Mouse (Mus musculus) embryonic facial prominence, embryonic 11.5 days (tissue): ENCODE measurements around the gene Btg2. TPM values are rescaled to one million over a fixed set of nuclear protein-coding genes. Genes with fewer than 3 reads are reported as not detected.
A peak's percentile ranks its signal among the peaks of the same experiment; 100 is the strongest.

ENCODE experiments used
- ATAC-seq: fragments of 200-750 bp; cut with Nextera tagmentation; replicated peaks from 2 replicates; pipeline ENCODE4 v1.8.0; 2017; ENCODE audit warnings: low read depth; ENCODE audit not compliant: insufficient number of reproducible peaks, low FRiP score, low TSS enrichment
- DNase-seq: peaks from one replicate; pipeline ENCODE4 v3.0.0-alpha.2; 2015; ENCODE audit warnings: low spot score
- H3K27ac ChIP-seq: fragments of 300-500 bp; sonication (generic); replicated peaks from 2 replicates; pipeline ENCODE4 v1.5.1; 2014; ENCODE audit warnings: mild to moderate bottlenecking, low read depth, low read length, control low read depth
- H3K27me3 ChIP-seq: fragments of 300-500 bp; sonication (generic); 2 replicates; pipeline ENCODE4 v1.6.1; 2014; ENCODE audit warnings: mild to moderate bottlenecking, low read length, moderate library complexity, mixed read lengths; ENCODE audit not compliant: control insufficient read depth, insufficient read depth
- H3K36me3 ChIP-seq: fragments of 300-500 bp; sonication (generic); replicated peaks from 2 replicates; pipeline ENCODE4 v1.6.1; 2014; ENCODE audit warnings: low read depth, mild to moderate bottlenecking, low read length, moderate library complexity, mixed read lengths; ENCODE audit not compliant: control insufficient read depth, insufficient read depth
- H3K4me1 ChIP-seq: fragments of 300-500 bp; sonication (generic); 2 replicates; pipeline ENCODE4 v1.6.1; 2014; ENCODE audit warnings: low read length, mixed read lengths; ENCODE audit not compliant: control insufficient read depth, insufficient read depth
- H3K4me2 ChIP-seq: fragments of 300-500 bp; sonication (generic); 2 replicates; pipeline ENCODE4 v1.6.1; 2014; ENCODE audit warnings: low read depth, mild to moderate bottlenecking, control low read depth, low read length, moderate library complexity
- H3K4me3 ChIP-seq: fragments of 300-500 bp; sonication (generic); 2 replicates; pipeline ENCODE4 v1.5.1; 2014; ENCODE audit warnings: low read depth, low read length, control low read depth
- H3K9ac ChIP-seq: fragments of 300-500 bp; sonication (generic); replicated peaks from 2 replicates; pipeline ENCODE4 v1.6.1; 2014; ENCODE audit warnings: mild to moderate bottlenecking, control low read depth, low read length
- H3K9me3 ChIP-seq: fragments of 300-500 bp; sonication (generic); replicated peaks from 2 replicates; pipeline ENCODE4 v1.6.1; 2016; ENCODE audit warnings: mild to moderate bottlenecking, low read length, inconsistent platforms, mixed read lengths; ENCODE audit not compliant: control insufficient read depth
- WGBS: fragments of 180-500 bp; shearing (Covaris S2); extraction: QIAGEN DNeasy Blood & Tissue Kit; methylation state at CpG from one replicate; pipeline ENCODE4 v1.1.7; 2014; 5-methylcytosine and 5-hydroxymethylcytosine counted together
- polyA plus RNA-seq: library from polyadenylated mRNA; unstranded; fragments of >200 nt; fragmentation: Nextera tagmentation; extraction: Ambion mirVana; gene quantifications from 2 replicates; pipeline ENCODE4 v1.2.1, GENCODE M21; 2014

The Btg2 gene
- polyA plus RNA-seq, 1 experiment from 2014 or later, result 38.9 TPM

- ATAC-seq (no peak), DNase-seq (peak; percentile 40)
- H3K9ac ChIP-seq, result no peak within 1 kb of the TSS
- no peaks in the 10 kb centered on the region for H3K4me1 ChIP-seq
- 52% methylated on average over 9 of the region's 9 CpGs for whole genome bisulfite sequencing
- H3K27me3 ChIP-seq, result no peaks in the 10 kb centered on the region
- H3K36me3 ChIP-seq, result no peaks in the 10 kb centered on the region
- H3K4me2 ChIP-seq, result no peak within 1 kb of the TSS
- H3K4me3 ChIP-seq, result no peak within 1 kb of the TSS
- H3K9me3 ChIP-seq, result no peaks in the 10 kb centered on the region
- H3K27ac ChIP-seq, result 0 out of 2 replicates have a peak within 1 kb of the TSS, but pooled peaks have one; percentile 13
These were observed 41.7 kb downstream of the Btg2 start, which contains the start of gene Fmod for GRCm38 (mm10) chr1:134037172-134037571. TSS of gene Fmod (plus strand) at chr1:134037254.

- 61% methylated on average over 2 of the region's 2 CpGs for WGBS
- H3K4me1 ChIP-seq, result no peaks in the 10 kb centered on the region
- H3K9me3 ChIP-seq, result no peaks in the 10 kb centered on the region
- no peaks in the 10 kb centered on the region for H3K27me3 ChIP-seq
- H3K27ac ChIP-seq, result no peak overlapping the region
- H3K4me2 ChIP-seq, result no peak overlapping the region
- H3K4me3 ChIP-seq, result no peak overlapping the region
- no peak for DNase-seq
- no peak overlapping the region for H3K9ac ChIP-seq
- ATAC-seq, result no peak
- H3K36me3 ChIP-seq, result no peaks in the 10 kb centered on the region
These were observed 42.4 kb downstream of the Btg2 start for GRCm38 (mm10) chr1:134036492-134036891.

- Histone ChIP-seq H3K27ac (no peak overlapping the region), H3K36me3 (no peaks in the 10 kb centered on the region), H3K4me3 (no peak overlapping the region), H3K4me1 (no peaks in the 10 kb centered on the region), H3K4me2 (no peak overlapping the region), H3K9me3 (no peaks in the 10 kb centered on the region), H3K27me3 (no peaks in the 10 kb centered on the region), H3K9ac (no peak overlapping the region)
- 78% methylated on average over 14 of the region's 14 CpGs for WGBS
- ATAC-seq (no peak), DNase-seq (no peak)
These were observed 50.6 kb downstream of the Btg2 start for GRCm38 (mm10) chr1:134028161-134028846.

GRCm38 (mm10) chr1:134026741-134027140 is 52.2 kb downstream of the Btg2 start:
- DNase-seq, result no peak
- Histone ChIP-seq H3K27me3 (no peaks in the 10 kb centered on the region), H3K9ac (no peak overlapping the region), H3K4me3 (no peak overlapping the region), H3K4me2 (no peak overlapping the region), H3K4me1 (no peaks in the 10 kb centered on the region), H3K36me3 (no peaks in the 10 kb centered on the region), H3K27ac (no peak overlapping the region), H3K9me3 (no peaks in the 10 kb centered on the region)
- ATAC-seq, result no peak
- WGBS, result 88% methylated on average over 9 of the region's 9 CpGs

- H3K9me3 ChIP-seq, result no peaks in the 10 kb centered on the region
- no peak overlapping the region for H3K9ac ChIP-seq
- DNase-seq, result no peak
- H3K36me3 ChIP-seq, result no peaks in the 10 kb centered on the region
- no peaks in the 10 kb centered on the region for H3K4me1 ChIP-seq
- H3K4me2 ChIP-seq, result no peak overlapping the region
- no peak for ATAC-seq
- no peak overlapping the region for H3K27ac ChIP-seq
- H3K4me3 ChIP-seq, result no peak overlapping the region
- H3K27me3 ChIP-seq, result no peaks in the 10 kb centered on the region
- 74% methylated on average over 5 of the region's 5 CpGs for WGBS
These were observed 52.9 kb downstream of the Btg2 start for GRCm38 (mm10) chr1:134025975-134026374.

Other genes starting within 250 kb of the Btg2 start
- gene Optc, start 171.1 kb downstream of the Btg2 start, polyA plus RNA-seq, result 0.59 and 0.88 TPM in 2 replicates
- gene Prelp, start 157.7 kb downstream of the Btg2 start, polyA plus RNA-seq, result 1.1 and 1.2 TPM in 2 replicates
- 2.4 and 3.9 TPM in 2 replicates for gene Fmod, start 41.9 kb downstream of the Btg2 start, polyA plus RNA-seq
- gene Chit1, start 32.1 kb upstream of the Btg2 start, polyA plus RNA-seq, result not detected in 2 replicates
- 0.64 and 0.97 TPM in 2 replicates for gene Chil1, start 103.1 kb upstream of the Btg2 start, polyA plus RNA-seq
- gene Mybph, start 114.3 kb upstream of the Btg2 start, polyA plus RNA-seq, result 2.2 and 4.4 TPM in 2 replicates
- 0.47 and 0.60 TPM in 2 replicates for gene Adora1, start 156.3 kb upstream of the Btg2 start, polyA plus RNA-seq
- 15.2 and 19.8 TPM in 2 replicates for gene Myog, start 210.9 kb upstream of the Btg2 start, polyA plus RNA-seq